ENCODE assay signal across 8 mouse cellular contexts in genomic region chr5:90405210-90405609, GRCm38 (mm10). TPM values are rescaled to one million over a fixed set of nuclear protein-coding genes. Genes with fewer than 3 reads are reported as not detected.
DNase-seq lines count a peak whose midpoint lies in the region; ATAC-seq and TF ChIP-seq lines count a peak whose summit lies in the region.

No protein-coding gene starts in this region.

- DNase-seq in midbrain, postnatal 0 days (ENCODE audit: low spot score): peak; percentile 46
- DNase-seq in liver: peak; percentile 27
- peak; percentile 44 to 47 for DNase-seq in right cerebral cortex, postnatal 36 days (ENCODE audit: low spot score in 2 of 2)
- DNase-seq in thymus, postnatal 4 days: no peak
- no peak for DNase-seq in urinary bladder, adult 2 months (ENCODE audit: low spot score)
- DNase-seq in heart, adult 11 months: no peak

- no peaks in the 10 kb centered on the region for H3K27me3 ChIP-seq in midbrain, postnatal 0 days (ENCODE audit: insufficient read depth, low read length)
- no peaks in the 10 kb centered on the region for H3K27me3 ChIP-seq in midbrain, embryonic 13.5 days
- H3K27me3 ChIP-seq in kidney, embryonic 16.5 days (ENCODE audit: insufficient read depth, low read length): no peaks in the 10 kb centered on the region

- no peak overlapping the region for H3K9ac ChIP-seq in midbrain, postnatal 0 days (replicated peaks; ENCODE audit: low read length, poor library complexity, severe bottlenecking)
- H3K9ac ChIP-seq in midbrain, embryonic 13.5 days (replicated peaks): no peak overlapping the region
- H3K9ac ChIP-seq in kidney, embryonic 16.5 days (replicated peaks; ENCODE audit: low read length): no peak overlapping the region

- no peaks in the 10 kb centered on the region for H3K36me3 ChIP-seq in midbrain, postnatal 0 days (ENCODE audit: insufficient read depth, low read length)
- H3K36me3 ChIP-seq in midbrain, embryonic 13.5 days: no peaks in the 10 kb centered on the region
- no peaks in the 10 kb centered on the region for H3K36me3 ChIP-seq in kidney, embryonic 16.5 days (ENCODE audit: insufficient read depth, low read length)

- no peaks in the 10 kb centered on the region for H3K4me1 ChIP-seq in midbrain, postnatal 0 days (ENCODE audit: insufficient read depth, low read length)
- H3K4me1 ChIP-seq in midbrain, embryonic 13.5 days (replicated peaks): no peaks in the 10 kb centered on the region
- no peaks in the 10 kb centered on the region for H3K4me1 ChIP-seq in kidney, embryonic 16.5 days (ENCODE audit: insufficient read depth, low read length)

- no peaks in the 10 kb centered on the region for H3K9me3 ChIP-seq in midbrain, postnatal 0 days (ENCODE audit: low read length)
- H3K9me3 ChIP-seq in midbrain, embryonic 13.5 days: no peaks in the 10 kb centered on the region
- H3K9me3 ChIP-seq in kidney, embryonic 16.5 days (ENCODE audit: low read length): no peaks in the 10 kb centered on the region

- no peak for ATAC-seq in midbrain, postnatal 0 days (ENCODE audit: low FRiP score)
- ATAC-seq in midbrain, embryonic 13.5 days: no peak
- ATAC-seq in kidney, embryonic 16.5 days (ENCODE audit: low FRiP score, low TSS enrichment): 0 out of 2 replicates have a peak, but pooled peaks have one; percentile 65

- H3K27ac ChIP-seq in midbrain, postnatal 0 days (ENCODE audit: low read depth, low read length): no peak overlapping the region
- H3K27ac ChIP-seq in midbrain, embryonic 13.5 days: no peak overlapping the region
- no peak overlapping the region for H3K27ac ChIP-seq in kidney, embryonic 16.5 days (ENCODE audit: low read length)

- H3K4me3 ChIP-seq in midbrain, postnatal 0 days (ENCODE audit: low read depth, low read length): no peak overlapping the region
- H3K4me3 ChIP-seq in midbrain, embryonic 13.5 days (replicated peaks): no peak overlapping the region
- no peak overlapping the region for H3K4me3 ChIP-seq in kidney, embryonic 16.5 days (ENCODE audit: low read length)

- no peak overlapping the region for H3K4me2 ChIP-seq in midbrain, postnatal 0 days (ENCODE audit: low read depth, low read length, poor library complexity, severe bottlenecking)
- H3K4me2 ChIP-seq in midbrain, embryonic 13.5 days (replicated peaks): no peak overlapping the region
- no peak overlapping the region for H3K4me2 ChIP-seq in kidney, embryonic 16.5 days (replicated peaks; ENCODE audit: low read depth, low read length)

- peak; percentile 64 for TF ChIP-seq CTCF in midbrain, postnatal 0 days (IDR thresholded peaks at IDR 0.05)

- WGBS in midbrain, postnatal 0 days: 85% methylated on average over 4 of the region's 4 CpGs
- WGBS in midbrain, embryonic 13.5 days: 96% methylated on average over 4 of the region's 4 CpGs
- WGBS in kidney, embryonic 16.5 days: 84% methylated on average over 4 of the region's 4 CpGs

RNA-seq across cellular contexts. Expression of gene Gm9958, which starts 38.2 kb away (rescaled TPM):
- 1.1 TPM in 2 replicates for total RNA-seq in midbrain, postnatal 0 days (2014; rRNA removed)
- polyA plus RNA-seq in midbrain, postnatal 0 days (2015; fragmentation: Nextera tagmentation; extraction: Ambion mirVana): 1.0 and 1.1 TPM in 2 replicates
- 6.5 and 6.9 TPM in 2 replicates for polyA plus RNA-seq in midbrain, embryonic 13.5 days (2015; fragmentation: Nextera tagmentation; extraction: Ambion mirVana)
- polyA plus RNA-seq in kidney, embryonic 16.5 days (2015; fragmentation: Nextera tagmentation; extraction: Ambion mirVana): 6.5 and 7.0 TPM in 2 replicates
- polyA plus RNA-seq in urinary bladder, adult 2 months (2012; rRNA removed): 3.0 and 3.3 TPM in 2 replicates

RNA-seq across cellular contexts. Expression of gene Ankrd17, which starts 38.8 kb away (rescaled TPM):
- 61.1 and 75.3 TPM in 2 replicates for total RNA-seq in midbrain, postnatal 0 days (2014; rRNA removed)
- 20.6 and 23.6 TPM in 2 replicates for polyA plus RNA-seq in midbrain, postnatal 0 days (2015; fragmentation: Nextera tagmentation; extraction: Ambion mirVana)
- 31.5 and 32.2 TPM in 2 replicates for polyA plus RNA-seq in midbrain, embryonic 13.5 days (2015; fragmentation: Nextera tagmentation; extraction: Ambion mirVana)
- 21.1 and 23.0 TPM in 2 replicates for polyA plus RNA-seq in kidney, embryonic 16.5 days (2015; fragmentation: Nextera tagmentation; extraction: Ambion mirVana)
- 33.5 and 41.5 TPM in 2 replicates for polyA plus RNA-seq in urinary bladder, adult 2 months (2012; rRNA removed)

RNA-seq across cellular contexts. Expression of gene Alb, which starts 55.5 kb away (rescaled TPM):
- total RNA-seq in midbrain, postnatal 0 days (2014; rRNA removed): 0.11 and 0.61 TPM in 2 replicates
- polyA plus RNA-seq in midbrain, postnatal 0 days (2015; fragmentation: Nextera tagmentation; extraction: Ambion mirVana): 0.07 TPM in 1 of 2 replicates, not detected in the other
- 0.62 TPM in 1 of 2 replicates, not detected in the other for polyA plus RNA-seq in midbrain, embryonic 13.5 days (2015; fragmentation: Nextera tagmentation; extraction: Ambion mirVana)
- polyA plus RNA-seq in kidney, embryonic 16.5 days (2015; fragmentation: Nextera tagmentation; extraction: Ambion mirVana): 15.6 and 20.6 TPM in 2 replicates
- polyA plus RNA-seq in urinary bladder, adult 2 months (2012; rRNA removed): 0.95 and 4.8 TPM in 2 replicates

Comparison
In these comparisons a context has a peak if more than half of its experiments do, and no peak if none do; other contexts are left out.
1. DNase-seq: peak in midbrain, postnatal 0 days (single experiment), liver (single experiment) and right cerebral cortex, postnatal 36 days (2 of 2); none in thymus, postnatal 4 days (single experiment), urinary bladder, adult 2 months (single experiment) and heart, adult 11 months (single experiment).